Mouse (Mus musculus) thymus, postnatal 25 days (tissue): ENCODE results near the gene Foxi3.

Source experiments
- DNase-seq: peaks from one replicate; pipeline ENCODE4 v3.0.0; 2022

Gene Foxi3

DNA sequence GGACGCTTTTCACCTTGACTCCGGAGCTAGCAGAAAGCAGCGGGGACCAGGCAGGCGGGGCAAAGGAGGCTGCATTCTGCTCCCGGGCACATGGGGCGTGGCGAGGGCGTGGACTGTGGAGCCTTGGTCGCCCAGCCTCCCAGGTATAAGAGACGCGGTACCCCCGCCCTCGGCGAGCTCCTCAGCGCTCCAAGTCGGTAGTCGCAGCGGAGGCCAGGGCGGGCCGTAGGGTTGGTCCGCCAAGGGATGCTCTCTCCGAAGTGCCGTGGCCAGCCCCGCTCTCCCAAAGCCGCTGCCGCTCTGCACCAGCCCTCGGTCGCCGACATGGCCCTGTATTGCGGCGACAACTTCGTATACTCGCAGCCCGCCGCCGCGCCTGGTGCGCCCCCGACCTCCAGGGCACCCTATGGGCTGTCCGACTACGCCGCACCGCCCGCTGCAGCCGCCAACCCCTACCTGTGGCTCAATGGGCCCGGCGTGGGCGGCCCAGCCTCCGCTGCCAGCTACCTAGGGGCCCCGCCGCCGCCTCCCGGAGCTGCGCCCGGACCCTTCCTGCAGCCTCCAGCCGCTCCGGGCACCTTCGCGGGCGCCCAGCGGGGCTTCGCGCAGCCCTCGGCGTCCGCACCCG is at the start of gene Foxi3:
Foxi3 (plus strand) TSS at position 247 of the 628 bp plus-strand sequence.
- DNase-seq = peak; percentile 17

GRCm38 (mm10) chr6:70909572-70909971 is 46.8 kb upstream of the Foxi3 start:
- DNase-seq = no peak

- no peak for DNase-seq
Observed at GRCm38 (mm10) chr6:70910285-70910684, 46.0 kb upstream of the Foxi3 start.

GRCm38 (mm10) chr6:70911668-70912395 is 44.5 kb upstream of the Foxi3 start:
- no peak for DNase-seq

DNA sequence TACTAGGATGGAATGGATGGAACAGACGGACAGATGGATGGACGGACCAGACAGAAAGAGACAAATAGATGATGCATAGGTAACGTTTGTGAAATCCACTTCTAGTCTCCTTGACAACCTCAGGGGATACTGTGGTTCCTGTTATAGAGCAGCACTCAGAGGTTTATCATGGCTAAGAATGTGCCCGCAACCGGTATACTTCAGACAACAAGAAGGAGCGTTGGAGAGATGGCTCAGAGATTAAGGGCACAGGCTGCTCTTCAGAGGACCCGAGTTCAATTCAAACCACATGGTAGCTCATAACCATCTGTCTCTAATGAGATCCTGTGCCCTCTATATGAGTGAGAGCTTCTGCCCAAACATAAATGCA is 44.0 kb upstream of the Foxi3 start:
- DNase-seq = no peak

DNA sequence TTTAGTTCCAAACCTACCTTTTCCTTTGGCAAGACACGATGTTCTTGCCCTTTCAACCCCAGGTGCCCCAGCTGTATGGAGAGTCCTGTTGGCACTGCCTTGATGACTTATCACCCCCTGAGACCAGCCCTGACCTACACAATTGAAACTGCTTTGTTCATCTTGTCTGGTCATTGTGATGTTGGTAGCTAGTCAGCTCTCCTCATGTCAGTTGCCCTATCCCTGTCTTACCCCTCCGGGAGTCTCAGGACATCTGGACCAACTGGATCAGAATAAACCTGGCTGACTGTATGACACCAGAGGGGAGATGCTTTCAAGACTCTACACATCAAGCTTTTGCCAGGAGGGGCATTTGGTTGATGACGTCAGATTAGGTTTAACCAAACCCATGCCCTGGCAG is 37.5 kb upstream of the Foxi3 start, which contains the start of gene Tex37:
Tex37 (minus strand) TSS at position 101 of the 400 bp plus-strand sequence.
- DNase-seq = no peak

GRCm38 (mm10) chr6:70921274-70922074 is 34.9 kb upstream of the Foxi3 start:
- peak; percentile 38 for DNase-seq

- no peak for DNase-seq
Observed at GRCm38 (mm10) chr6:70931801-70932200, 24.5 kb upstream of the Foxi3 start.

DNA sequence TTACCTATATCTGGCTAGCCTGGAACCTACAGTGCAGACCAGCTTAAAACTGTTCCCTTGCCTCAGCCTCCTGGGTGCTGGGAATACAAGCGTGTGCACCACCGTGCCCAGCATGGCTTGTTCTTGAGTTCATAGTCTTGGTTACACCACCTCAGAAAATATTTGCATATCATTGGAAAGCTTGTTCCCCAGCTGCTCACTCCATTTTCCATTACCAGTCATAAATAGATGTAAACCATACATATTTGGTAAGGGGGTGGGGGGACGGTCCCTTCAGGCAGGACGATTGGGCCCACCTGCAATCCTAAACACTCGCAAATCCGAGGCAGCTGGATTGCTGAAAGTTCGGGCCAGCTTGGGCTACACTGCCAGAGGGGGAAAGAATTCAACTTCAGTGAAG is 3.1 kb upstream of the Foxi3 start:
- DNase-seq = no peak

DNA sequence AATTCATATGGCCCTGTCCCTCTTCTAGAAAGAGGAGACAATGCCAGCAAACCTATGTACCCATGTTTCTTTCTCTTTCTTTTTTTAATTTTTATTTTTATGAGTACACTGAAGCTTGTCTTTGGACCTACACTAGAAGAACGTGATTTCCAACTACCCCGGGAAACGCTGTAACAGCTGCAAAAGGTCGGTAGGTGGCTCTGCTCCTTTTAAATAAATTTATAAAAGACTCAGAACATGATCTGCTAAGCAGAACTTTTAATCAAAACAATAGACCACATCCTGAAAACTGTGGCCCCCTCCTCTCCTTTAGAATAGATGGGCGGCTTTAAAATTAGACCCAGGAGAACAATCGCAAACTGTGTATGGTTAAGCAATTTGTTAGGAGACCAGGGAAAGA is 2.3 kb upstream of the Foxi3 start:
- no peak for DNase-seq

- DNase-seq = no peak
Observed at GRCm38 (mm10) chr6:70955291-70955800, 985 bp upstream of the Foxi3 start.

- DNase-seq = no peak
Observed at GRCm38 (mm10) chr6:70955841-70956240, 490 bp upstream of the Foxi3 start.

DNA sequence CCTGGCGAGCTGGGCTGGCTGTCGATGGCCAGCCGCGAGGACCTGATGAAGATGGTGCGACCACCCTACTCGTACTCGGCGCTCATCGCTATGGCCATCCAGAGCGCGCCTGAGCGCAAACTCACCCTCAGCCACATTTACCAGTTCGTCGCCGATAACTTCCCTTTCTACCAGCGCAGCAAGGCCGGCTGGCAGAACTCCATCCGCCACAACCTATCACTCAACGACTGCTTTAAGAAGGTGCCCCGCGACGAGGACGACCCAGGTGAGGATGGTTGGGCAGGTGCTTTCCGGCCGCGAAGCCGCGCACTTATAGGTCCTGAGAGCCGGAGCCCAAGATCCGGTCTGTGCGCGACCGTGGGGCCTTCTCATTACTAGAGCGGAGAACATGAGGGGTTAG is 605 bp downstream of the Foxi3 start:
- no peak for DNase-seq

GRCm38 (mm10) chr6:70957341-70957940 is 1.1 kb downstream of the Foxi3 start:
- DNase-seq = no peak

DNA sequence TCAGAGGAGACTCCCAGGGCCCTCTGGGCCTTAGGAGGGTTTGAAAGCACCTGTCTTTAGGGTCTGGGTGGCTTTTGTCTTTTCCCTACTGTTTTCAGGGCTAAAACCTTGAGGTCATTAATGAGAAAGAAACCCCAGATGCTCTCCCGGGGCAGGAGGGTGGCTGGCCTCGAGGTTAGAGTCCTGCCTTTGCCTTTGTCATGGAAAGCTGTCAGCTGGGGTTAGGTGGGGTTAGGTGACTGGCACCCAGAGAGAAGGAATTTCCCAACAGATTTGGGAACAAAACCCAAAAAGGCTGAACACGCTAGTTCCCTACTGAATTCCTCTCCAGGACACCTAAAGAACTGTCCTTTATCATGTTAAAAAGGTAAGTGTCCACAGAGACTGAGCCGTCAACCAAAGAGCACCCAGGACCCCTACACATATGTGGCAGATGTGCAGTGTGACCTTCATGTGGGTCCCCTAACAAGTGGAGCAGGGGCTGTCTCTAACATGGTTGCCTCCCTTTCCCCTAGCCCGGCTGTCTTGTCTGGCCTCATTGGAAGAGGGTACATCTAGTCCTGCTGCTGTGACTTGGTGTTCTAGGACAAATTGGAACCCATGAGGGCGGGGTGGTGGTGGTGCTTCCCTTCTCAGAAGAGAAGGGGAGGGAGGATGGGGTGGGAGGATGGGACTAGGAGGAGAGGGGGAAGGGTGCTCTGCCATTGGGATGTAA is 7.9 kb downstream of the Foxi3 start:
- DNase-seq = no peak

- DNase-seq = no peak
Observed at GRCm38 (mm10) chr6:70965694-70966093, 9.4 kb downstream of the Foxi3 start.

GRCm38 (mm10) chr6:70967422-70967821 is 11.1 kb downstream of the Foxi3 start:
- no peak for DNase-seq

- no peak for DNase-seq
Observed at GRCm38 (mm10) chr6:70968291-70968690, 12.0 kb downstream of the Foxi3 start.

DNA sequence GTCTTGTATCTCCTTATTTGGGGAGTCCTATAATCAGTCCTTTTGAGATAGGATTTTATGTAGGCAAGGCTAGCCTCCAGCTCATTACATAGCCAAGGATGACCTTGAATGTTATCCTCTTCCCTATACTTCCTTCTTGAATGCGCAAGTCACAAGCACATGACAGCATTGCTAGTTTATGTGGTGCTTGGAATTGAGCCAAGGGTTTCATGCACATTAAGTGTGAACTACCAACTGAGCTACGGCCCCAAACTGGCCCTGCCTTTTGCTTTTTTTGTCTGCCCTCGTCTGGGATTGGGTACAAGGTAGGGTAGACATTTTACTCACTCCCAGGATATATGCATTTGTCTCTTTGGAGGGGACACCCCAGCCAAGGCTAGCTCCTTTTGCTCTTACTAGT is 16.7 kb downstream of the Foxi3 start:
- no peak for DNase-seq

DNA sequence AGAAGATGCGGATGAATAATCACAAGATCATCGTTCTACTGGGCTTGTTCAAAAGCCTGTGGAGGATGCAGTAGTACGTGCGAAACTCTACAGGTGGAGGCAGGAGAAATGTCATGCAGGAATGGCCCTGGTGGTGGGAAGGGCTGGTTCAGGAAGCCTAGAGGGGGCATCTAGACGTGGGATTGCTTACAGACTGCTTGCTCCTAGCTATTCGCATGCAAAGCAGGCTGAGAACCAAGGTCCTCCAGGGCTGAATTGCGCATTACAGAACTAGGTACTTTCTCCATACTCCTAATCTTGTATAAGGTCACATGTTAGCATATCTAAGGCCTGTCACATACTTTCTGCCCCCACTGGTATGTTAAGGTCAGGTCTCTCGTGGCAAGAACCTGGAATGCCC is 24.7 kb downstream of the Foxi3 start:
- no peak for DNase-seq

DNA sequence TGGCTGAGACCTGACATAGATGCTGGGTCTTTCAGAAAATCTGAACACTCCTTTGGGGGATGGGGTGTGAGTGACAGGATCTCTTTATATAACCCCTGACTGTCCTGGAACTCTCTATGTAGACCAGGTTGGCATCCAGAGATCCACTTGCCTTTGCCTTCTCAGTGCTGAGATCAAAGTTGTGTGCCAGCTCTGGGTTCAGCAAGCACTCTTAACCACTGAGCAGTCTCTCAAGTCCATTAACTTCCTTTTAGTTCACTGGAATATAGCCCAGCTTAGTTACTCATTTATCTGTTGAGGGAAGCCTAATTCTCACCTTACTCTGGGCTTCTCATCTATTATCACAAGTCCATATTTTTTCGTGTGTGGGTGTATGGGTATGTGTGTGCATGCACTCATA is 26.1 kb downstream of the Foxi3 start:
- DNase-seq = no peak

DNA sequence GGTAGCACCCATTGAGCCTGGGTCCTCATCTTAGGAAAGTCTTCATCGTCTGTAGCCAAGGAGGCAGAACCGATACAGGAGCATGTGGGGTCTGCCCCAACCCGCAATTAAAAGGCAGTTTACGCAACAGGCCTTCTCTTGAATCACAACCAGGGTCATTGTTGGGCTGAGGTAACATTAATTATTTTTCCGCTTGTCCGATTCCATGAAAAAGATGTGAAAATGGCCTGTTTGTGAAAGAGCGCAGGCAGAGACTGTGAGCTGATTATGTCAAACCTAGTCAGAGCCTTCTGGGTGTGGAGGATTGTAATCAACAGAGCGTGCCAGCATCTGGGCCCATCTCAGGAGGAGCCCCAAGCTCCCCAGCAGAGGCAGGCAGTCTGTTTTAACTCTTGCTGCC is 30.4 kb downstream of the Foxi3 start:
- no peak for DNase-seq
